Mouse (Mus musculus) cerebellum, postnatal 36 days (tissue): ENCODE results near the gene 4930507D05Rik.
"Not testable (repeated sequence)": the region's sequence is repeated elsewhere in the genome, so short reads cannot be mapped to it uniquely, and the experiment has no call there.

ENCODE experiments used
- DNase-seq, 2 experiments: peaks; one replicate each; pipeline ENCODE4 v3.0.0; 2021 to 2022; ENCODE audit warnings: mixed read lengths in 2 of 2

4930507D05Rik gene

GRCm38 (mm10) chr10:62449364-62450279, at the start of gene 4930507D05Rik, which contains the start of gene Supv3l1:
Gene 4930507D05Rik (plus strand): TSS chr10:62449489.
Gene Supv3l1 (minus strand): TSS chr10:62449738.
- peak; percentile 90 to 94 for DNase-seq

DNA sequence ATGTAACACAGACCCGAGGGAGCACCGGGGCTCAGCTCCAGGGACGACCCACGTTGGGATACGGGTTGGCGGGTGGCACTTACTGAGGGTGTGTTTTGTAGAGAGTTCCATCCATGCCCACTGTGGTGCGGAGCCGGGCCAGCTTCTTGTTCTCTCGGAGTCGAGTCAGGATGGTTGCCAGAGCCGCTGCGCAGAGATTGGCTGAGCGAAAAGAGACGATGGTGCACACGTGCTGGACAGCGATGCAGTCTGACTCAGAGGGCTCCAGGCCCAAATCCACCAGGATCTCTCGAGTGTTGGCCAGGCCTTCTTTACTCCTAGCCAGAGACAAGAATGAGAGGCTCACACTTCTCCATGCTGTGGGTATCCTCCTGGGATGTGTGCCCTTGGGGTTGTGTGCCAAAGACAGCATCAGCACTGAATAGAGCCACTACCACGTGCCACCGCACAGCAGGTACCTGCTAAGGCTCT, 47.6 kb upstream of the 4930507D05Rik start:
- DNase-seq: peak; percentile 36 to 41

DNA sequence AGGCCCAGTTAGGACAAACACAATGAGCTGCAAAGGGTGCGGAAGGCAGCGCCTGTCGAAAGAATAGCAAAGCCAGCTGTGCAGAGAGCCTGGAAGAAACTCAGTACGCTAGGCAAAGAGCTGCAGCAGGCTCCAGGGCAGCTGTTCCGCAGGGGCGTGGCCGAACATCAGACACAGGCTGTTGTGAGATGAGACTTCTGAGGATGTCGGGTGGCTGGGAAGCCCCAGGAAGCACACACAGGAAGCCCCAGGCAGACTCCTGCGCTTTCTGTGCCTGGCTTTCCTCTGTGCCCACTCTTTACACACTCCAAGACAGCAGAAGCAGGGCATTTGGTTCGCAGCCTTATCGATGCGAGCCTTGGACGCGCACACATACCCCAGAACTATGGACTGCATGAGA, 44.4 kb upstream of the 4930507D05Rik start:
- DNase-seq: no peak

- DNase-seq: peak; percentile 82 to 83
Measured at GRCm38 (mm10) chr10:62410943-62411342, 38.3 kb upstream of the 4930507D05Rik start.

GRCm38 (mm10) chr10:62411431-62412410, 37.6 kb upstream of the 4930507D05Rik start:
- DNase-seq: peak in 1 of 2 experiments; percentile 27

GRCm38 (mm10) chr10:62412906-62413605, 36.2 kb upstream of the 4930507D05Rik start:
- no peak for DNase-seq

GRCm38 (mm10) chr10:62413606-62413982, 35.7 kb upstream of the 4930507D05Rik start:
- no peak for DNase-seq

- no peak for DNase-seq
Measured at GRCm38 (mm10) chr10:62418831-62419356, 30.4 kb upstream of the 4930507D05Rik start.

GRCm38 (mm10) chr10:62419422-62419821, 29.9 kb upstream of the 4930507D05Rik start:
- DNase-seq: no peak

DNA sequence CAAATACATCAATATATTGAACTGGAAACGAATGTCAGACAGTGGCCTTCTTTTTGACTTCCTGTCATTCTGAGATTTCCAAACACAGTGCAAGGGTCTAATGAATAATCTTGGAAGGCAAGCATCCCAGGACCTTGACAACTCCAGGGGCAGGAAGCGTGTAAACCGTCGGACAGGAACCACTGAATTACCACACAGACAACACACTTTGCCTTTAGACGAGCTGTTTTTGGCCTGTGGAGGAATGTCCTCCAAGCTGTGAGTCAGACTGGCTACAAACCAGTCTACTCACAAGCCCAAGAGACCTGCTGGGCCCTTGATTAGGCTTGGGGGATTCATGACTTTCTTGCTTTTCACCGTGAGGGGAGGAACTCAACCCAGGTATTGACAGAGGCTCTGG, 28.9 kb upstream of the 4930507D05Rik start:
- no peak for DNase-seq

DNA sequence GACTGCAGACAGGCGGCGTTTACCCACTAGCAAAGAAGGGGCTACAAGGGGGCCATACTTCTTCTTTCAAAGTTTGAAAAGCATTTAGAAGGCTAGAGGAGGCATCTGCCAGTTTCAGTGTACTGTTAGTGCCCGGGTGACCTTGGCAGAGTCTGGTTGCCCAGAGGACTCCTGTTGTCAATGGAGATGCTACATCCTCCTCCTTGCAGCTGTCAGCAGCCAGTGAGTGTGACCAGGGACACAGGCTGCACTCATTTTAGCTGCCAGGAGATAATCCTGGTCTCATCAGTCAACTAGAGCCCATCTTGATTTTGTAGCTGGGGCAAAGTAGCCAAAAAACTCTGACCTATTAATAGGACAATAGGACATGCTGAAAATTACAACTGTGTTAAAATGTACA, 28.2 kb upstream of the 4930507D05Rik start:
- DNase-seq: no peak

- no peak for DNase-seq
Measured at GRCm38 (mm10) chr10:62422255-62422654, 27.0 kb upstream of the 4930507D05Rik start, which contains the start of gene Hkdc1. Gene Hkdc1 (minus strand): TSS chr10:62422491.

DNA sequence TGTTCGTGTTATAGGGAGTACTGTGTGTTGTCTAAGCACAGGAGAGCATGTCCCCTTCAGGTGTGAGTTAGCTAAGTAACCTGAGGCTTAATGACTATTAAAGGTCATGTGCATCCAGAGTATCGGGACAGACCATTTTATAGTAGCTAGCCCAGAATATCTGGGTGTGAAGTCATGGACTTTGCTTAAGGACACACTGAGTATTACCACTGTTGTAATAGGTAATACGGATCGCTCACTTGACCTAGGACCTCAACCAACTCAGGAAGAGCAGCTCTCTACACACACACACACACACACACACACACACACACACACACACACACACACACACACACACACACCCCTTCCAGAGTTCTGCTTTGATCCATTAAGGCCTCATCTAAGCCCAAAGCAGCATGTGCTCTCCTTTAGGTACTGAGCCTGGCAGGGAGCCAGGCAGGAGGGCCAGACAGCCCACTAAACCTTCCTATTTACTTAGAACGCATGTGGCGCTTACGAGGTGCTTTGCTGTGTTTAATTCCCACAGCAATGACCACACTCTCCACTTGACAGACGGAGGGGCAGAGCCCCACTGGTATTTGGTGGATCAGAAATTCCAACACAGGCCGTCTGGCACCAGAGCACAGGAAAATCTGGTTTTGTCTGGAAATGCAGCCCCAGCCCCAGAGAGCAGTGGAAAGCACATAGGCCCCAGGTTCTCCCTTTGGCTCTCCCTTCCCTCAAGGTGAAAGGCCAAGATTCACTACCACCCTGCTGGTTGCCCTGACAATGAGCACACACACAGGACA, 24.0 kb upstream of the 4930507D05Rik start:
- no peak for DNase-seq

- no peak for DNase-seq
Measured at GRCm38 (mm10) chr10:62430427-62430826, 18.9 kb upstream of the 4930507D05Rik start.

- no peak for DNase-seq
Measured at GRCm38 (mm10) chr10:62450280-62450640, 971 bp downstream of the 4930507D05Rik start.

GRCm38 (mm10) chr10:62452001-62452400, 2.7 kb downstream of the 4930507D05Rik start:
- DNase-seq: not testable (repeated sequence)

GRCm38 (mm10) chr10:62461321-62461720, 12.0 kb downstream of the 4930507D05Rik start:
- no peak for DNase-seq

DNA sequence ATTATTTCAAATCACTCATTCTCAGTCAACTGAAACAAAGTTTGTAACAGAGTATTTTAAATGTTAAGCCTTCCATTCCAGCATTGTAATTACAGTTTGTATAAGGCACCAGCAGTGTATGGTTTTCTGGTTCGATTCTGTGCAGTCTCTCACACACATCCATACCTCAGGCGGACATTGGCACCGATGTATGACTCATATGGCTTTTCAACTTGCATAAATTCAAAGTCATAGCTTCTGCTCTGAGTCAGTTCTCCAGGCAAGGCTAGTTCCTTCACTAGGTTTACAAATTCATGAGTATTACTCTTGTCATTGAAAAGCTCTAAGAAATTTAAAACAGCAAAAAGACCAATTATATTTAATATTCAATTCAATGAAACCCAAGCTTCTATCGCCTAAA, 20.4 kb downstream of the 4930507D05Rik start:
- no peak for DNase-seq

DNA sequence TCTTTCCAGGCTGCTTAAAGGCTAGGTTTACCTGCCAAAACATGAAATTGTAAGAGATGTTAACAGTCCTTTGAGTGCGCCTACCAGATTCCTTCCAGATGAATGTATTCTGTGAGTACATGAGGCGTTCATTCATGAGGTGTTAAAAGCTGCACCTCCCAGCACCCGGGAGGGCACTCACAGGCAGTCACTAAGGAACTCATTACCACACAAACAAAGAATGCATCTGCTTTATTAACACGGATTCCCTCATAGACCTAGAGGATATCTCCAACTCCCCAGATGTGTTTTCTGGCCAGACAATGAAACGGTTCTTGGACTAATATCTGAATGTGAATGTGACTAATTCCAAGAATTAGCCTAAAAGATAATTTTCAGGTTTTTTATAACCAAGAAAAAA, 21.8 kb downstream of the 4930507D05Rik start:
- no peak for DNase-seq

GRCm38 (mm10) chr10:62474944-62475343, 25.7 kb downstream of the 4930507D05Rik start:
- DNase-seq: no peak

GRCm38 (mm10) chr10:62476980-62477379, 27.7 kb downstream of the 4930507D05Rik start:
- DNase-seq: no peak
